Comparison of ENCODE assay signal across 28 mouse cellular contexts in the genomic region with DNA sequence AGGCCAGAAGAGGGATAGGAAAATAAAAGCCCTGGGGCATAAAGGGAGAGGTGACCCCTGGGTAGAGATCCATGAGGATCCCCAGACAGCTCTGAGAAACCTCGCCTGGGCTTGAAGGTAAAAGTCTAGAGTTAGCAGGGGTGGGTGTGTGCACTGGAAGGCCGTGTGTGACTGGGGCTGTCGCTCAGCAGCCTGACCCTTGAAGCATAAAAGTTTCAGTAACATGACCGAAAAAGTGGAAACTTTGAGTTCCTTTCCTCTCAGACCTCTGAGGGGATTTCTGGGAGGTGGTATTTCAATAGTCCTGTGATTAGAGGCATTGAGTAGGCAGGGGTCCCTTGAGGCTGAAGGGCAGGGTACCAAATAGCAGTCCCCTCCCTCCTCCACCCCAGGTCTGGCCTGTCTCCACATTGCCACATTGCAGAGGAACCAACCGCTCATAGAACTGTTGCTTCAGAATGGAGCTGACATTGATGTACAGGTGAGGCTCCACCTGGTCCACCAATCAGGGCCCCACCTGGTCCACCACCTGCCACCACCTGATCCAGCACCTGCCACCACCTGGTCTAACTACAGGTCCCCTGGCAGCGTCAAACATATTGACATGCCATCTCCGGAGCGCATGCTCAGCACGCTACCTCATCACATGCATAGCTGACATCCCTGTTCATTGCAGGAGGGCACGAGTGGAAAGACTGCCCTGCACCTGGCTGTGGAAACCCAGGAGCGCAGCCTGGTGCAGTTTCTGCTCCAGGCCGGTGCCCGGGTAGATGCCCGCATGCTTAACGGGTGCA. TPM values are rescaled to one million over a fixed set of nuclear protein-coding genes. Genes with fewer than 3 reads are reported as not detected.
DNase-seq lines count a peak whose midpoint lies in the region; ATAC-seq lines count a peak whose summit lies in the region.
"Had no signal": no experiment of that assay in that cellular context is flagged by ENCODE, and none has a peak within 500 bp of the region (broad histone marks: within the 10 kb centered on the region; RNA-seq: fewer than 3 reads in every experiment).

No protein-coding gene starts in this region.

- H3K4me3 ChIP-seq in midbrain, embryonic 14.5 days (replicated peaks; ENCODE audit: low read depth, low read length): no peak overlapping the region
- H3K4me3 ChIP-seq: hindbrain, embryonic 13.5 days; limb, embryonic 12.5 days; liver, embryonic 15.5 days; neural tube, embryonic 12.5 days had no signal

- DNase-seq in adrenal gland, adult 2 months: peak; percentile 8
- no peak for DNase-seq in adrenal gland, postnatal 10 days
- DNase-seq in CD4-positive helper T cell, adult 2 months (ENCODE audit: low read depth, low spot score): peak; percentile 16
- peak; percentile 57 for DNase-seq in cerebellum, adult 8-10 months
- DNase-seq in cerebellum, postnatal 25 days: peak; percentile 69 to 78
- DNase-seq in gastrocnemius, postnatal 14 days: no peak
- no peak for DNase-seq in left cerebral cortex, postnatal 10 days (ENCODE audit: extremely low spot score in 1 of 2, low spot score in 2 of 2)
- no peak for DNase-seq in midbrain, embryonic 14.5 days
- DNase-seq: adrenal gland, postnatal 25 days; gastrocnemius, postnatal 25 days; heart, adult 18-20 months; heart, postnatal 36 days; kidney, adult 9 months; kidney, postnatal 10 days; lung, embryonic 14.5 days; lung, postnatal 14 days had no signal

- no peaks in the 10 kb centered on the region for H3K27me3 ChIP-seq in midbrain, embryonic 14.5 days (ENCODE audit: control insufficient read depth, insufficient read depth, low read length)
- H3K27me3 ChIP-seq: Patski had no signal

- H3K4me1 ChIP-seq in midbrain, embryonic 14.5 days (ENCODE audit: control insufficient read depth, insufficient read depth, low read length): peaks cover 16% of the 10 kb centered on the region

- ATAC-seq in midbrain, embryonic 14.5 days (ENCODE audit: low FRiP score, low TSS enrichment): no peak
- ATAC-seq: forebrain, embryonic 14.5 days; intestine, postnatal 0 days; midbrain, embryonic 16.5 days; Patski had no signal

- H3K36me3 ChIP-seq in midbrain, embryonic 14.5 days (ENCODE audit: control insufficient read depth, insufficient read depth, low read length): no peaks in the 10 kb centered on the region
- H3K36me3 ChIP-seq: hindbrain, embryonic 13.5 days; liver, embryonic 15.5 days; neural tube, embryonic 12.5 days had no signal

- WGBS in midbrain, embryonic 14.5 days: 84% methylated on average over 15 of the region's 15 CpGs

- intact Hi-C loops in gastrocnemius, postnatal 14 days (cut with DNase I; ENCODE audit: low total_unique reads): no loop called here
- intact Hi-C loops in left cerebral cortex, postnatal 10 days (cut with DNase I): no loop called here

- no peak overlapping the region for H3K27ac ChIP-seq in midbrain, embryonic 14.5 days (replicated peaks; ENCODE audit: low read depth, low read length)
- H3K27ac ChIP-seq: hindbrain, embryonic 13.5 days; limb, embryonic 12.5 days; liver, embryonic 15.5 days; neural tube, embryonic 12.5 days had no signal

- H3K9me3 ChIP-seq in midbrain, embryonic 14.5 days (ENCODE audit: control insufficient read depth, low read length): no peaks in the 10 kb centered on the region
- H3K9me3 ChIP-seq: hindbrain, embryonic 13.5 days; limb, embryonic 12.5 days; liver, embryonic 15.5 days; neural tube, embryonic 12.5 days had no signal

- no peak overlapping the region for H3K9ac ChIP-seq in midbrain, embryonic 14.5 days (replicated peaks; ENCODE audit: low read length)
- H3K9ac ChIP-seq: limb, embryonic 12.5 days; liver, embryonic 15.5 days; lung, embryonic 14.5 days; neural tube, embryonic 12.5 days had no signal

- H3K4me2 ChIP-seq in midbrain, embryonic 14.5 days (ENCODE audit: low read length): no peak overlapping the region
- H3K4me2 ChIP-seq: heart, embryonic 11.5 days; hindbrain, embryonic 13.5 days; limb, embryonic 12.5 days; liver, embryonic 15.5 days; lung, embryonic 14.5 days; neural tube, embryonic 12.5 days had no signal

RNA-seq across cellular contexts. Expression of a gene that starts 3.7 kb away (rescaled TPM):
- total RNA-seq in adrenal gland, adult 2 months (2021): 10 to 100 TPM; 43.6 to 59.7 TPM
- 167 and 198 TPM in 2 replicates for polyA plus RNA-seq in adrenal gland, adult 2 months (2012; rRNA removed)
- total RNA-seq in adrenal gland, postnatal 10 days (2021): 10 to 100 TPM; 65.9 TPM
- total RNA-seq in gastrocnemius, postnatal 14 days (2021): 10 to 100 TPM; 25.6 to 28.6 TPM
- total RNA-seq in left cerebral cortex, postnatal 10 days (2021): 10 to 100 TPM; 43.8 to 46.7 TPM
- 73.0 and 77.1 TPM in 2 replicates for polyA plus RNA-seq in midbrain, embryonic 14.5 days (2014; fragmentation: Nextera tagmentation; extraction: Ambion mirVana)

RNA-seq across cellular contexts. Expression of a gene that starts 4.4 kb away (rescaled TPM):
- 1 to 10 TPM; 3.0 to 5.6 TPM for total RNA-seq in adrenal gland, adult 2 months (2021)
- polyA plus RNA-seq in adrenal gland, adult 2 months (2012; rRNA removed): 5.2 and 6.4 TPM in 2 replicates
- 1 to 10 TPM; 4.4 to 6.2 TPM for total RNA-seq in adrenal gland, postnatal 10 days (2021)
- 1 to 10 TPM; 1.1 to 1.4 TPM for total RNA-seq in gastrocnemius, postnatal 14 days (2021)
- 1 to 10 TPM; 2.5 to 2.6 TPM for total RNA-seq in left cerebral cortex, postnatal 10 days (2021)
- polyA plus RNA-seq in midbrain, embryonic 14.5 days (2014; fragmentation: Nextera tagmentation; extraction: Ambion mirVana): 4.2 and 4.9 TPM in 2 replicates

RNA-seq across cellular contexts. Expression of a gene that starts 10.5 kb away (rescaled TPM):
- under 1 TPM; 0.06 to 0.17 TPM for total RNA-seq in adrenal gland, adult 2 months (2021)
- polyA plus RNA-seq in adrenal gland, adult 2 months (2012; rRNA removed): 0.09 and 0.74 TPM in 2 replicates
- 1 to 10 TPM; 1.2 to 3.1 TPM for total RNA-seq in adrenal gland, postnatal 10 days (2021)
- total RNA-seq in gastrocnemius, postnatal 14 days (2021): under 1 TPM in 1 of 2 experiments, not detected in 1; 0.06 TPM
- total RNA-seq in left cerebral cortex, postnatal 10 days (2021): 100 to 1,000 TPM in 1 of 2 experiments, 10 to 100 TPM in 1; 99.5 to 104 TPM
- polyA plus RNA-seq in midbrain, embryonic 14.5 days (2014; fragmentation: Nextera tagmentation; extraction: Ambion mirVana): 20.4 and 24.1 TPM in 2 replicates
- total RNA-seq: gastrocnemius, postnatal 25 days; liver, adult 2 months had no signal

RNA-seq across cellular contexts. Expression of a gene that starts 13.1 kb away (rescaled TPM):
- total RNA-seq in adrenal gland, adult 2 months (2021): 1,000 to 10,000 TPM; 1,973 to 2,851 TPM
- 197 and 291 TPM in 2 replicates for polyA plus RNA-seq in adrenal gland, adult 2 months (2012; rRNA removed)
- 1,000 to 10,000 TPM; 1,111 to 1,198 TPM for total RNA-seq in adrenal gland, postnatal 10 days (2021)
- 100 to 1,000 TPM; 735 to 778 TPM for total RNA-seq in gastrocnemius, postnatal 14 days (2021)
- total RNA-seq in left cerebral cortex, postnatal 10 days (2021): 1,000 to 10,000 TPM; 1,675 to 1,723 TPM
- 1,248 and 1,388 TPM in 2 replicates for polyA plus RNA-seq in midbrain, embryonic 14.5 days (2014; fragmentation: Nextera tagmentation; extraction: Ambion mirVana)

RNA-seq across cellular contexts. Expression of a gene that starts 36.7 kb away (rescaled TPM):
- total RNA-seq in adrenal gland, adult 2 months (2021): not detected
- polyA plus RNA-seq in adrenal gland, adult 2 months (2012; rRNA removed): not detected in 2 replicates
- not detected for total RNA-seq in adrenal gland, postnatal 10 days (2021)
- total RNA-seq in gastrocnemius, postnatal 14 days (2021): not detected
- total RNA-seq in left cerebral cortex, postnatal 10 days (2021): 1 to 10 TPM in 1 of 2 experiments, under 1 TPM in 1; 0.45 to 1.0 TPM
- 3.0 and 5.8 TPM in 2 replicates for polyA plus RNA-seq in midbrain, embryonic 14.5 days (2014; fragmentation: Nextera tagmentation; extraction: Ambion mirVana)
- total RNA-seq: adrenal gland, postnatal 25 days; gastrocnemius, postnatal 25 days; heart, adult 18-20 months; heart, postnatal 36 days; liver, adult 2 months; MEL had no signal
- polyA plus RNA-seq: C2C12; intestine, postnatal 0 days; liver, adult 2 months; Patski had no signal

Comparison
In these comparisons a context has a peak if more than half of its experiments do, and no peak if none do; other contexts are left out.
1. DNase-seq: peak in adrenal gland, adult 2 months (single experiment), CD4-positive helper T cell, adult 2 months (single experiment), cerebellum, adult 8-10 months (single experiment) and cerebellum, postnatal 25 days (2 of 2); none in adrenal gland, postnatal 10 days (single experiment), gastrocnemius, postnatal 14 days (single experiment), left cerebral cortex, postnatal 10 days (0 of 2) and midbrain, embryonic 14.5 days (single experiment).
2. RNA of a gene that starts 10.5 kb away (total RNA-seq): 99.5 to 104 TPM in left cerebral cortex, postnatal 10 days; 1.2 to 3.1 TPM in adrenal gland, postnatal 10 days, 0.06 to 0.17 TPM in adrenal gland, adult 2 months and 0.06 TPM in gastrocnemius, postnatal 14 days; every median in the first group is over 10 times any median in the second.